Comparison of ENCODE assay signal across 12 mouse cellular contexts in the genomic region with DNA sequence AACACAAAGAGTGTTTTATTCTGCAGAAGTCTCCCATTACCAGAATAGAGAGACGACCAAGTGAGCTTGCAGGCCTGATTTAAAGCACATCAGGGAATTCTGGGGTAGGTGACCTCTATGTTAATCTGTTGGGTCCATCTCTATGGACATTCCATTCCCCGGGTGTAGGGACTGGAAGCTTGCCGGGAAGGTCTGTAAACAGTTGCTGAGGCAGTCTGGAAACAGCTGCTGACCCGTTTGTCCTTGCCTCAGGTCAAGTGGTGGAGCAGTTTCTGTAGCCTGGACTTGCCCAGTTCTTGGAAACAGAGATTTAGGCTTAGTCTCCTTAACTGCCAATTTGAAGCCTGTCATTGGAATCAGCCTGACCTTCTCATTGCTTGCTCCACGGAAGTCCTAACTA. TPM values are rescaled to one million over a fixed set of nuclear protein-coding genes. Genes with fewer than 3 reads are reported as not detected.
DNase-seq lines count a peak whose midpoint lies in the region; ATAC-seq and TF ChIP-seq lines count a peak whose summit lies in the region.
"Had no signal": no experiment of that assay in that cellular context is flagged by ENCODE, and none has a peak within 500 bp of the region (broad histone marks: within the 10 kb centered on the region; RNA-seq: fewer than 3 reads in every experiment).

No protein-coding gene starts in this region.

- H3K4me1 ChIP-seq in liver, postnatal 0 days (ENCODE audit: insufficient read depth), result no peaks in the 10 kb centered on the region
- H3K4me1 ChIP-seq in liver, embryonic 11.5 days (replicated peaks; ENCODE audit: control insufficient read depth, insufficient read depth, low read length), result no peaks in the 10 kb centered on the region
- no peaks in the 10 kb centered on the region; the same call in none of the 2 replicates for H3K4me1 ChIP-seq in hindbrain, postnatal 0 days (ENCODE audit: insufficient read depth, low read length)
- H3K4me1 ChIP-seq in thymus, adult 2 months (replicated peaks; ENCODE audit: control insufficient read depth, insufficient read depth, low read length), result no peaks in the 10 kb centered on the region

- peak; percentile 49; the same call in 1 of the 2 replicates for ATAC-seq in liver, postnatal 0 days
- ATAC-seq in liver, embryonic 11.5 days (replicated peaks; ENCODE audit: low FRiP score), result no peak
- no peak for ATAC-seq in hindbrain, postnatal 0 days

- DNase-seq in liver, postnatal 0 days, result no peak
- no peak for DNase-seq in liver, embryonic 11.5 days (ENCODE audit: low spot score)
- peak; percentile 52 for DNase-seq in gastrocnemius, adult 2 months
- DNase-seq in kidney, postnatal 10 days, result peak; percentile 74
- peak; percentile 62 for DNase-seq in testis, postnatal 10 days (ENCODE audit: low spot score)
- no peak for DNase-seq in hindbrain, postnatal 0 days (ENCODE audit: low spot score)
- DNase-seq in thymus, adult 2 months, result no peak
- DNase-seq: thymus, postnatal 25 days had no signal

- H3K9ac ChIP-seq in liver, postnatal 0 days (replicated peaks), result no peak overlapping the region
- H3K9ac ChIP-seq in liver, embryonic 11.5 days (ENCODE audit: low read depth, low read length), result no peak overlapping the region
- H3K9ac ChIP-seq in hindbrain, postnatal 0 days (replicated peaks; ENCODE audit: low read length), result no peak overlapping the region
- H3K9ac ChIP-seq: hindbrain, embryonic 15.5 days had no signal

- no peaks in the 10 kb centered on the region for H3K36me3 ChIP-seq in liver, postnatal 0 days (replicated peaks; ENCODE audit: insufficient read depth, low read length)
- H3K36me3 ChIP-seq in liver, embryonic 11.5 days (ENCODE audit: control insufficient read depth, insufficient read depth, low read length), result no peaks in the 10 kb centered on the region
- peaks cover 7% of the 10 kb centered on the region for H3K36me3 ChIP-seq in hindbrain, postnatal 0 days (ENCODE audit: insufficient read depth, low read length)
- H3K36me3 ChIP-seq in thymus, adult 2 months (ENCODE audit: control insufficient read depth, insufficient read depth, low read length), result no peaks in the 10 kb centered on the region

- intact Hi-C loops in gastrocnemius, adult 2 months (cut with DNase I), result no loop called here

- no peak for TF ChIP-seq CTCF in liver, postnatal 0 days (IDR thresholded peaks at IDR 0.05; ENCODE audit: low read depth)
- TF ChIP-seq CTCF in gastrocnemius, adult 2 months (IDR thresholded peaks at IDR 0.05), result no peak
- no peak for TF ChIP-seq CTCF in hindbrain, postnatal 0 days (IDR thresholded peaks at IDR 0.05; ENCODE audit: low read depth)
- no peak for TF ChIP-seq CTCF in thymus, adult 2 months (IDR thresholded peaks at IDR 0.05; ENCODE audit: borderline replicate concordance, control insufficient read depth, extremely low read depth, insufficient read depth, low read length, poor library complexity)

- no peak for TF ChIP-seq POLR2A in thymus, adult 2 months (IDR thresholded peaks at IDR 0.05; ENCODE audit: control insufficient read depth, extremely low read depth, insufficient read depth, low read length, poor library complexity)

- H3K4me2 ChIP-seq in liver, postnatal 0 days (ENCODE audit: low read depth, low read length), result no peak overlapping the region
- H3K4me2 ChIP-seq in liver, embryonic 11.5 days, result no peak overlapping the region
- H3K4me2 ChIP-seq in hindbrain, postnatal 0 days (ENCODE audit: low read depth, low read length), result no peak overlapping the region

- no peaks in the 10 kb centered on the region for H3K9me3 ChIP-seq in liver, postnatal 0 days (ENCODE audit: low read length)
- H3K9me3 ChIP-seq in liver, embryonic 11.5 days (ENCODE audit: control insufficient read depth, low read length), result no peaks in the 10 kb centered on the region
- H3K9me3 ChIP-seq in hindbrain, postnatal 0 days (ENCODE audit: low read length), result no peaks in the 10 kb centered on the region
- H3K9me3 ChIP-seq: hindbrain, embryonic 15.5 days had no signal

- TF ChIP-seq EP300 in liver, postnatal 0 days (IDR thresholded peaks at IDR 0.05; ENCODE audit: low read depth), result no peak

- no peaks in the 10 kb centered on the region for H3K27me3 ChIP-seq in liver, postnatal 0 days (ENCODE audit: insufficient read depth, low read length)
- H3K27me3 ChIP-seq in liver, embryonic 11.5 days (replicated peaks; ENCODE audit: control insufficient read depth, insufficient read depth, low read length), result no peaks in the 10 kb centered on the region
- no peaks in the 10 kb centered on the region for H3K27me3 ChIP-seq in hindbrain, postnatal 0 days (ENCODE audit: insufficient read depth, low read length)
- H3K27me3 ChIP-seq in thymus, adult 2 months (ENCODE audit: control insufficient read depth, insufficient read depth, low read length), result no peaks in the 10 kb centered on the region
- H3K27me3 ChIP-seq: hindbrain, embryonic 15.5 days had no signal

- WGBS in liver, postnatal 0 days (ENCODE audit: insufficient replicate concordance), result 25% methylated on average over 5 of the region's 5 CpGs
- 22% methylated on average over 5 of the region's 5 CpGs for WGBS in liver, embryonic 11.5 days
- 27% methylated on average over 5 of the region's 5 CpGs for WGBS in hindbrain, postnatal 0 days
- 74% methylated on average over 5 of the region's 5 CpGs for WGBS in thymus, adult 2 months

- H3K4me3 ChIP-seq in liver, postnatal 0 days (ENCODE audit: low read depth, low read length), result no peak overlapping the region
- no peak overlapping the region for H3K4me3 ChIP-seq in liver, embryonic 11.5 days (ENCODE audit: low read depth, low read length)
- H3K4me3 ChIP-seq in gastrocnemius, adult 2 months, result no peak overlapping the region
- H3K4me3 ChIP-seq in hindbrain, postnatal 0 days (ENCODE audit: low read length), result no peak overlapping the region
- H3K4me3 ChIP-seq in thymus, adult 2 months (ENCODE audit: control insufficient read depth, insufficient read depth, low read length), result no peak overlapping the region
- H3K4me3 ChIP-seq: hindbrain, embryonic 15.5 days had no signal

- H3K27ac ChIP-seq in liver, postnatal 0 days (ENCODE audit: low read depth), result no peak overlapping the region
- H3K27ac ChIP-seq in liver, embryonic 11.5 days (ENCODE audit: low read depth, low read length), result no peak overlapping the region
- H3K27ac ChIP-seq in gastrocnemius, adult 2 months, result peak overlapping the region; percentile 53; the same call in 1 of the 2 replicates
- H3K27ac ChIP-seq in hindbrain, postnatal 0 days, result no peak overlapping the region
- H3K27ac ChIP-seq in thymus, adult 2 months (ENCODE audit: control insufficient read depth, insufficient read depth, low read length), result no peak overlapping the region
- H3K27ac ChIP-seq: hindbrain, embryonic 15.5 days; macrophage had no signal

RNA-seq across cellular contexts. Expression of gene Olfr90, which starts 8.2 kb away (rescaled TPM):
- polyA plus RNA-seq in liver, postnatal 0 days (2015; fragmentation: Nextera tagmentation; extraction: Ambion mirVana), result not detected in 2 replicates
- polyA plus RNA-seq in liver, embryonic 11.5 days (2014; fragmentation: Nextera tagmentation; extraction: Ambion mirVana), result not detected in 2 replicates
- not detected for total RNA-seq in gastrocnemius, adult 2 months (2021)
- not detected in 2 replicates for total RNA-seq in hindbrain, postnatal 0 days (2014; rRNA removed)
- polyA plus RNA-seq in hindbrain, postnatal 0 days (2015; fragmentation: Nextera tagmentation; extraction: Ambion mirVana), result not detected in 2 replicates
- polyA plus RNA-seq in thymus, adult 2 months (2012; rRNA removed), result not detected in 2 replicates
- total RNA-seq: left cerebral cortex, postnatal 10 days had no signal
- polyA plus RNA-seq: cortical plate, adult 2 months; macrophage had no signal

RNA-seq across cellular contexts. Expression of gene Olfr91, which starts 18.0 kb away (rescaled TPM):
- not detected in 2 replicates for polyA plus RNA-seq in liver, postnatal 0 days (2015; fragmentation: Nextera tagmentation; extraction: Ambion mirVana)
- polyA plus RNA-seq in liver, embryonic 11.5 days (2014; fragmentation: Nextera tagmentation; extraction: Ambion mirVana), result 0.06 TPM in 1 of 2 replicates, not detected in the other
- not detected for total RNA-seq in gastrocnemius, adult 2 months (2021)
- not detected in 2 replicates for total RNA-seq in hindbrain, postnatal 0 days (2014; rRNA removed)
- polyA plus RNA-seq in hindbrain, postnatal 0 days (2015; fragmentation: Nextera tagmentation; extraction: Ambion mirVana), result 0.06 TPM in 1 of 2 replicates, not detected in the other
- polyA plus RNA-seq in thymus, adult 2 months (2012; rRNA removed), result not detected in 2 replicates
- total RNA-seq: left cerebral cortex, postnatal 10 days had no signal
- polyA plus RNA-seq: cortical plate, adult 2 months; hindbrain, embryonic 15.5 days; macrophage had no signal

RNA-seq across cellular contexts. Expression of gene Gabbr1, which starts 34.4 kb away (rescaled TPM):
- 0.41 and 0.46 TPM in 2 replicates for polyA plus RNA-seq in liver, postnatal 0 days (2015; fragmentation: Nextera tagmentation; extraction: Ambion mirVana)
- polyA plus RNA-seq in liver, embryonic 11.5 days (2014; fragmentation: Nextera tagmentation; extraction: Ambion mirVana), result 2.9 and 3.9 TPM in 2 replicates
- total RNA-seq in gastrocnemius, adult 2 months (2021), result 1 to 10 TPM; 8.5 to 9.1 TPM
- 519 and 527 TPM in 2 replicates for total RNA-seq in hindbrain, postnatal 0 days (2014; rRNA removed)
- polyA plus RNA-seq in hindbrain, postnatal 0 days (2015; fragmentation: Nextera tagmentation; extraction: Ambion mirVana), result 93.4 and 98.3 TPM in 2 replicates
- polyA plus RNA-seq in thymus, adult 2 months (2012; rRNA removed), result 124 and 135 TPM in 2 replicates

RNA-seq across cellular contexts. Expression of gene Olfr92, which starts 39.8 kb away (rescaled TPM):
- not detected in 2 replicates for polyA plus RNA-seq in liver, postnatal 0 days (2015; fragmentation: Nextera tagmentation; extraction: Ambion mirVana)
- polyA plus RNA-seq in liver, embryonic 11.5 days (2014; fragmentation: Nextera tagmentation; extraction: Ambion mirVana), result not detected in 2 replicates
- not detected for total RNA-seq in gastrocnemius, adult 2 months (2021)
- not detected in 2 replicates for total RNA-seq in hindbrain, postnatal 0 days (2014; rRNA removed)
- not detected in 2 replicates for polyA plus RNA-seq in hindbrain, postnatal 0 days (2015; fragmentation: Nextera tagmentation; extraction: Ambion mirVana)
- not detected in 2 replicates for polyA plus RNA-seq in thymus, adult 2 months (2012; rRNA removed)
- total RNA-seq: left cerebral cortex, postnatal 10 days had no signal
- polyA plus RNA-seq: cortical plate, adult 2 months; hindbrain, embryonic 15.5 days; macrophage had no signal

RNA-seq across cellular contexts. Expression of gene Mog, which starts 56.9 kb away (rescaled TPM):
- polyA plus RNA-seq in liver, postnatal 0 days (2015; fragmentation: Nextera tagmentation; extraction: Ambion mirVana), result not detected in 2 replicates
- polyA plus RNA-seq in liver, embryonic 11.5 days (2014; fragmentation: Nextera tagmentation; extraction: Ambion mirVana), result 0.14 TPM in 1 of 2 replicates, not detected in the other
- not detected for total RNA-seq in gastrocnemius, adult 2 months (2021)
- total RNA-seq in hindbrain, postnatal 0 days (2014; rRNA removed), result 0.52 TPM in 1 of 2 replicates, not detected in the other
- 1.5 and 1.7 TPM in 2 replicates for polyA plus RNA-seq in hindbrain, postnatal 0 days (2015; fragmentation: Nextera tagmentation; extraction: Ambion mirVana)
- not detected in 2 replicates for polyA plus RNA-seq in thymus, adult 2 months (2012; rRNA removed)
- polyA plus RNA-seq: macrophage had no signal

Comparison
In these comparisons a context has a peak if more than half of its experiments do, and no peak if none do; other contexts are left out.
1. DNase-seq: peak in gastrocnemius, adult 2 months (single experiment), kidney, postnatal 10 days (single experiment) and testis, postnatal 10 days (single experiment); none in liver, postnatal 0 days (single experiment), liver, embryonic 11.5 days (single experiment), hindbrain, postnatal 0 days (single experiment) and thymus, adult 2 months (single experiment).
2. RNA of gene Gabbr1, which starts 34.4 kb away (polyA plus RNA-seq): 124 to 135 TPM in thymus, adult 2 months and 93.4 to 98.3 TPM in hindbrain, postnatal 0 days; 2.9 to 3.9 TPM in liver, embryonic 11.5 days and 0.41 to 0.46 TPM in liver, postnatal 0 days; every median in the first group is over 10 times any median in the second.